Mouse (Mus musculus): ENCODE measurements at regions not wholly inside any gene's neighbourhood (a gene's known extent, or its start where the extent isn't known, plus 50 kb on each side); places are given as distances from the start of the nearest gene placed in this dataset.

DNA sequence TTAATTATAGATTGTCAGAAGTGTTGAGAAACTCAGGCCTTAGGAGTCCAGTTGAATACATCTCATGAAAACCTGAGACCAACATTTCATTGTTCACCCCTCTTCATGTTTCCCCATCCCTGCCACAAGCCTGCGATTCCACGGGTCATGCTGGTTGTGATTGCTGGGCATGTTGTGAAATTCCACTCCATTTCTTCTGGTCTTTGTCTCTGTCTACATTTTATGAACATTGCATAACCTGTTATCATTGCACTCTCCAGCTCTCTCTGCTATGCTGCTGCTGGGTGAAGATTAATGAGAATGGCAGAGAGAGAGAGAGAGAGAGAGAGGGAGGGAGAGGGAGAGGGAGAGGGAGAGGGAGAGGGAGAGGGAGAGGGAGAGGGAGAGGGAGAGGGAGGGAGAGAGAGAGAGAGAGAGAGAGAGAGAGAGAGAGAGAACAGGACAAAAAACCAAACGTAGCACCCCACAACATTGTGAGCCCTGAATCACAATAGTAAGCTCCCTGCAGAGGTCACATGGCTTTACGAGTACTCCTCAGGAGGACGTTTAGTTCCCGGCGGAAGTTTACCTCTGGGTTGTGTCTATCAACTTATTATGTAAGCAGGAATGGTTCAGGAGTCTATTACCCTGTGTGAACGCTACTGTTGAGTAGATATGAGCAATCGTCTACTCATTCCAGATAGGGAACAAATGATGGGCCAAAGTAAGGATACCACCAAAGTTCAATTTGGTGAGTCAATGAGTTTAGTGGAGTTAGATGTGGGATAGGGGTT is 183.5 kb upstream of the Map3k1 start:
- ATAC-seq (ENCODE audit: extremely low read depth, insufficient number of reproducible peaks, low FRiP score, poor library complexity, severe bottlenecking): no peak
- H3K27me3 ChIP-seq (ENCODE audit: insufficient read depth, low read length): peaks cover 20% of the 10 kb centered on the region; the same call in 1 of the 2 replicates

DNA sequence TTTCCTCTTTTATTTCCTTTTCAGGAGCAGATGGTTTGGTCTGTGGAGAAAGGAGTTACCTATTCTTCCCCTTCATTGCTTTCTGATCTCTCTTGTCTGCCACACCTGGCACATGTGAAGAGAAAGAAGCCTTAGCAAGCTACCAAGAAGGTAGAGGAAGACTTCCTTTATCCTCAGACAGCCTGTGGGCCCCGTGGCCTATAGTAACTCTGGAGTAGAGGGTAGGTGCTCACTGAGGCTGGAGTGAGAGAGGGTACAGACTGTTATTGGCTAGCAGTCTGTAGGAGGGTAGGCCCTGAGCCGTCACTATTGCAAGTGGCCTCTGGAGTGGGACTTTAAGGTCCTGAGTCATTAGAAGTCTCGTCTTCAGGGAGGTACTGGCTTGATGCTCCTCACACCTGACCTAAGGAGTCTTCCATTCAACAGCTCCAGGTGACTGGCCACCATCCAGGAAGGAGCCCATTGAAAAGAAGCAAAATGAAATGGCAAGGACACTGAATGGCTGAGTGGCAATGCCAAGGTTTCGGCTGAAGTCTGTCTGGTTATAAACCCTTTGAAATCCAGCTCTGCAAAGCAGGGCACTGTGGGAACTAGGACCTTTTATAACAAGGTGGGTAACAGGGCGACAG is 186.2 kb upstream of the Map3k1 start:
- no peak for TF ChIP-seq GATA2 (IDR thresholded peaks at IDR 0.05; ENCODE audit: borderline replicate concordance, low read depth, low read length)
- no peak for TF ChIP-seq POLR2AphosphoS5 (IDR thresholded peaks at IDR 0.05; ENCODE audit: insufficient replicate concordance, low read depth, low read length)
- TF ChIP-seq TAL1 (conservative IDR thresholded peaks at IDR 0.05; ENCODE audit: low read depth, low read length): no peak
- no peak for TF ChIP-seq CTCF (IDR thresholded peaks at IDR 0.05; ENCODE audit: low read depth, low read length)
- TF ChIP-seq GATA1 (IDR thresholded peaks at IDR 0.05; ENCODE audit: borderline replicate concordance, low read length): no peak
- no peak for DNase-seq (ENCODE audit: low spot score)
- no peaks in the 10 kb centered on the region for H3K4me1 ChIP-seq (ENCODE audit: insufficient read depth, low read depth, low read length)
- no peaks in the 10 kb centered on the region for H3K9me3 ChIP-seq (replicated peaks)
- no peak overlapping the region for H3K4me3 ChIP-seq (ENCODE audit: low read depth, low read length)
- no peaks in the 10 kb centered on the region for H3K36me3 ChIP-seq (replicated peaks)
- no peak for ATAC-seq (ENCODE audit: extremely low read depth, insufficient number of reproducible peaks, low FRiP score, poor library complexity, severe bottlenecking)
- peaks cover 28% of the 10 kb centered on the region for H3K27me3 ChIP-seq (ENCODE audit: insufficient read depth, low read length)

More for the DNA sequence above, 183.5 kb upstream of the Map3k1 start:
- no peak for TF ChIP-seq TAL1 (conservative IDR thresholded peaks at IDR 0.05; ENCODE audit: low read depth, low read length)
- no peak for TF ChIP-seq CTCF (IDR thresholded peaks at IDR 0.05; ENCODE audit: low read depth, low read length)
- no peak for TF ChIP-seq GATA2 (IDR thresholded peaks at IDR 0.05; ENCODE audit: borderline replicate concordance, low read depth, low read length)
- TF ChIP-seq POLR2AphosphoS5 (IDR thresholded peaks at IDR 0.05; ENCODE audit: insufficient replicate concordance, low read depth, low read length): no peak
- TF ChIP-seq GATA1 (IDR thresholded peaks at IDR 0.05; ENCODE audit: borderline replicate concordance, low read length): no peak
- Histone ChIP-seq H3K4me1 (ENCODE audit: insufficient read depth, low read depth, low read length) (no peaks in the 10 kb centered on the region), H3K9me3 (replicated peaks) (no peaks in the 10 kb centered on the region), H3K4me3 (ENCODE audit: low read depth, low read length) (no peak overlapping the region), H3K36me3 (replicated peaks) (no peaks in the 10 kb centered on the region)
- no peak for DNase-seq (ENCODE audit: low spot score)

DNA sequence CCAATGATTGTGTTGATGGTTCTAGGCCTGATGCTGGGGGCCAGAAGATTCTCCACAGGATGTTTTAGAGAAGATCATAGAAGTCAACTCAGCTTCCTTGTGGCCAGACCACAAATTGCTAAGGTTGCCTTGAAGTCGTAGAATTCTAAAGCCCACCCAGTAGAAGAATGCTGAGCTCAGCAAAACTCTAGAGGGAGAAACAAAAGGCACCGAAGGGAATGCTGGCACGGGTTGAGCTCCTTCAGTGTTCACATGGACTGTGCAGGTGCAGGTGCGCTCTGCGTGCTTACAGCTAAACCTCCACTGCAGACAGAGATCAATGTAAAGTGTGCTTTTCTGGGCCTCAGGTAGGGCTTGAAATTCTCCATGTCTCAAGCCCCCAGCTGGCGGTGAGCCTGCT is 186.9 kb upstream of the Map3k1 start:
- no peak for ATAC-seq (ENCODE audit: extremely low read depth, insufficient number of reproducible peaks, low FRiP score, poor library complexity, severe bottlenecking)
- TF ChIP-seq GATA1 (IDR thresholded peaks at IDR 0.05; ENCODE audit: borderline replicate concordance, low read length) (no peak), POLR2AphosphoS5 (IDR thresholded peaks at IDR 0.05; ENCODE audit: insufficient replicate concordance, low read depth, low read length) (no peak), TAL1 (conservative IDR thresholded peaks at IDR 0.05; ENCODE audit: low read depth, low read length) (no peak), CTCF (IDR thresholded peaks at IDR 0.05; ENCODE audit: low read depth, low read length) (no peak), GATA2 (IDR thresholded peaks at IDR 0.05; ENCODE audit: borderline replicate concordance, low read depth, low read length) (no peak)
- Histone ChIP-seq H3K4me3 (ENCODE audit: low read depth, low read length) (no peak overlapping the region), H3K36me3 (replicated peaks) (no peaks in the 10 kb centered on the region), H3K9me3 (replicated peaks) (no peaks in the 10 kb centered on the region), H3K4me1 (ENCODE audit: insufficient read depth, low read depth, low read length) (no peaks in the 10 kb centered on the region), H3K27me3 (ENCODE audit: insufficient read depth, low read length) (peaks cover 27% of the 10 kb centered on the region)
- DNase-seq (ENCODE audit: low spot score): no peak

DNA sequence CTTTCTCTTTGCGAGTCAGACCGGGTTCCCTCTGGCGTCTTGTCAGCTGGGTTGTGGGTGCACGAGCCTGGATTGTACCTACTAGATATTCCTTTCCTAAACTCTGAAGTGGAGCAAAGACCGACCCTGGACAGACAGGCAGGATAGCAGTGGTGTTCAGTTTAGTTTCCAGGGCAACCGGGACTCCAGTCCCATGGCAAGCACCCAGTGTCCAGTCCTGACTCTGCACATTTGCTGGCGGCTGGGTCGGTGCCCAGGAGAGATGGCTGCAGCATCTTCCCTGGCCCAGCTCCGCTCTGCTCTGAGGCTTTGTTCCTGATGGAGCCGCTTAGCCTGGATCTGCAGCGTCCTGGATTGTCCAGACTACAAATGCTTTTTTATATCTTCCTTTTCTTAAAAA is 188.1 kb upstream of the Map3k1 start:
- no peak for DNase-seq (ENCODE audit: low spot score)
- Histone ChIP-seq H3K4me3 (ENCODE audit: low read depth, low read length) (no peak overlapping the region), H3K4me1 (ENCODE audit: insufficient read depth, low read depth, low read length) (no peaks in the 10 kb centered on the region), H3K27me3 (ENCODE audit: insufficient read depth, low read length) (peaks cover 31% of the 10 kb centered on the region), H3K36me3 (replicated peaks) (no peaks in the 10 kb centered on the region), H3K9me3 (replicated peaks) (no peaks in the 10 kb centered on the region)
- TF ChIP-seq TAL1 (conservative IDR thresholded peaks at IDR 0.05; ENCODE audit: low read depth, low read length) (no peak), CTCF (IDR thresholded peaks at IDR 0.05; ENCODE audit: low read depth, low read length) (no peak), GATA1 (IDR thresholded peaks at IDR 0.05; ENCODE audit: borderline replicate concordance, low read length) (no peak), GATA2 (IDR thresholded peaks at IDR 0.05; ENCODE audit: borderline replicate concordance, low read depth, low read length) (no peak), POLR2AphosphoS5 (IDR thresholded peaks at IDR 0.05; ENCODE audit: insufficient replicate concordance, low read depth, low read length) (no peak)
- no peak for ATAC-seq (ENCODE audit: extremely low read depth, insufficient number of reproducible peaks, low FRiP score, poor library complexity, severe bottlenecking)

DNA sequence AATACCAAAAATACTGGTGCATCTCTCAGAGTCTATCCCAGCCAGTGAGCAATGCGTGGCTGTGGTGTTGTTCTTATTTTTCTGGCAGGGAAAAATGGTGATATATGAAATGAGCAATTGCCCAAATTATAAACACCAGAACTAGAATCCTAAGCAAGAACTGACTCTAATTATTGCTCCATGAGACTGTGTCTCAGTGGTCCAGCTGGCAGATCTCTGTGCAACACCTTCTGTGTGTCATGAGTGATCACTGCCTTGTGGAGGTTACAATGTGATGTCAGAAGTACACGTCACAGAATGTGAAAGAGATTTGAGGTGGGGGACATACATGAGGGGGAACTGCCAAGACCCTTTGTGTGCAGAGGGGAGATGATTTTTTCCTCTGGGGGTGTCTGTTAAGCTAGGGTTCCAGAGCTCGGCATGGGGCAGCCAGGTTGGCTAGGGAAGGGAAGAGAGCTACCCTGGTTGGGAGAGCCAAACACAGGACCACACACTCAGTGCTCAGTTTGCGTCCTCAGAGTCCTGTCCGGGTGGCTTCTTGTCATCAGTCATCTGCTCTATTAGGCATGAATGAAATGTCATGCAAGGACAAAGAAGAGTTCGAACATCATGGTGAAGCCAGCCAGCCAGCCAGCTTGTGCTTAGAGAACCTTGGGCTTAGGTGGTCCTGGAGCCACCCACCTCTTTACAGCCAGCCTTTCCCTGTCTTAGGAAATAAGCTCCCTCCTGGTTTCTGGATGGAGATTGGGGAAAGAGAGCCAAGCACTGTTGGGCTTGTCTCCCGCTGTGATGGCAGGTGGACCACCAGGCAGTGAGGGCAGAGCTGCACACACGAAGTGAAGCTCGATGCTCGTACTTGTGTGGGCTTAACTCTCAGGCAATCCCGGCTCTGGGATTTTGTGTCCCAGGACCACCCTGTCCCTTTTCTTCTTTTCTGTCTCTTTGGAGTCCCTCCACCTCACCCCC is 189.5 kb upstream of the Map3k1 start:
- Histone ChIP-seq H3K9me3 (replicated peaks) (no peaks in the 10 kb centered on the region), H3K27me3 (ENCODE audit: insufficient read depth, low read length) (peaks cover 39% of the 10 kb centered on the region), H3K4me1 (ENCODE audit: insufficient read depth, low read depth, low read length) (no peaks in the 10 kb centered on the region), H3K36me3 (replicated peaks) (no peaks in the 10 kb centered on the region), H3K4me3 (ENCODE audit: low read depth, low read length) (no peak overlapping the region)
- ATAC-seq (ENCODE audit: extremely low read depth, insufficient number of reproducible peaks, low FRiP score, poor library complexity, severe bottlenecking): no peak
- no peak for DNase-seq (ENCODE audit: low spot score)
- TF ChIP-seq POLR2AphosphoS5 (IDR thresholded peaks at IDR 0.05; ENCODE audit: insufficient replicate concordance, low read depth, low read length): no peak
- TF ChIP-seq TAL1 (conservative IDR thresholded peaks at IDR 0.05; ENCODE audit: low read depth, low read length): no peak
- no peak for TF ChIP-seq GATA1 (IDR thresholded peaks at IDR 0.05; ENCODE audit: borderline replicate concordance, low read length)
- TF ChIP-seq GATA2 (IDR thresholded peaks at IDR 0.05; ENCODE audit: borderline replicate concordance, low read depth, low read length): no peak
- TF ChIP-seq CTCF (IDR thresholded peaks at IDR 0.05; ENCODE audit: low read depth, low read length): no peak

Measured in G1E (cell line).